Mouse (Mus musculus) thymus, adult 2 months (tissue): ENCODE measurements around the gene Dlg1.

ENCODE experiments used
- CTCF ChIP-seq: fragments of 200-500 bp; IDR thresholded peaks from 2 replicates; pipeline ENCODE4 v1.5.1; 2012; ENCODE audit warnings: mild to moderate bottlenecking, control low read depth, low read length, moderate library complexity, borderline replicate concordance; ENCODE audit not compliant: control insufficient read depth, poor library complexity, insufficient read depth; ENCODE audit errors: extremely low read depth
- POLR2A ChIP-seq: fragments of 200-500 bp; IDR thresholded peaks from 2 replicates; pipeline ENCODE4 v1.6.1; 2012; ENCODE audit warnings: mild to moderate bottlenecking, low read length, control low read depth, moderate library complexity; ENCODE audit not compliant: control insufficient read depth, poor library complexity, insufficient read depth; ENCODE audit errors: extremely low read depth

- TF ChIP-seq CTCF (no peak), POLR2A (no peak)
Observed at GRCm38 (mm10) chr16:31626331-31626730, 36.9 kb upstream of the Dlg1 start.
